ENCODE assay signal across 9 mouse cellular contexts in the genomic region with DNA sequence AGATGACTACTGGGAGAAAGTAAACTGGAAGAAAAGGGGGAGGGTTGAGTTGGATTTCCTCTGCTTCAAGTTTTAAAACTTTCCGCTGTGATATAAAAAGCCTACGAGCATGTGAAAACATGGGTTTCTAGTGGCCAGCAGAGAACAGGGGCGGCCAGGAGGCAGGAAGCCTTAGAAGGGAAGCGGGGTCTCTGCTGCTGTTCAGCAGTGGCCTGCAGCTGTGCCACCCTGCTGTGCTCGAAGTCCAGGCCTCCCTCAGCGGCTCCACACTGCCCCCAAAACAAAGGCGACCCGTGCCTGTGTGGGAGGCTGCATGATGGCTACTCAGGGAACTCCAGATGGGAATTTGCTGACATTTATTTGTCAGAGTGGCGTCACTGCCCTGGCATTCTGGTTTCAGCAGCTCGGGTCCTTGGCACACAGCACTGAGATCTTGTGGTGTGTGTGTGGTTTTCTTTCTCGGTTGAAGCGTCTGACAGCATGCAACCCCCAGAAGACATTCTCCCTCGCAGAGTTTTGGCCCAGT. TPM values are rescaled to one million over a fixed set of nuclear protein-coding genes. Genes with fewer than 3 reads are reported as not detected.
DNase-seq lines count a peak whose midpoint lies in the region; ATAC-seq lines count a peak whose summit lies in the region.
"Had no signal": no experiment of that assay in that cellular context is flagged by ENCODE, and none has a peak within 500 bp of the region (broad histone marks: within the 10 kb centered on the region; RNA-seq: fewer than 3 reads in every experiment).

No protein-coding gene starts in this region.

- 0 out of 2 replicates have a peak, but pooled peaks have one; percentile 25 for ATAC-seq in heart, embryonic 12.5 days (ENCODE audit: insufficient number of reproducible peaks, low FRiP score)

- no peaks in the 10 kb centered on the region for H3K27me3 ChIP-seq in heart, embryonic 12.5 days (replicated peaks)
- H3K27me3 ChIP-seq: stomach, embryonic 15.5 days had no signal

- 25% methylated on average over 13 of the region's 13 CpGs for WGBS in heart, embryonic 12.5 days

- H3K4me1 ChIP-seq in heart, embryonic 12.5 days (replicated peaks) = peaks cover 40% of the 10 kb centered on the region

- H3K36me3 ChIP-seq in heart, embryonic 12.5 days = no peaks in the 10 kb centered on the region
- H3K36me3 ChIP-seq: stomach, embryonic 15.5 days had no signal

- no peak overlapping the region for H3K4me3 ChIP-seq in heart, embryonic 12.5 days
- H3K4me3 ChIP-seq: stomach, embryonic 15.5 days had no signal

- 0 out of 2 replicates have a peak overlapping the region, but pooled peaks have one; percentile 11 for H3K4me2 ChIP-seq in heart, embryonic 12.5 days
- H3K4me2 ChIP-seq: stomach, embryonic 15.5 days had no signal

- peak overlapping the region; percentile 2 for H3K27ac ChIP-seq in heart, embryonic 12.5 days (ENCODE audit: poor library complexity, severe bottlenecking)
- H3K27ac ChIP-seq: stomach, embryonic 15.5 days had no signal

- peak; percentile 48 for DNase-seq in layer of hippocampus, adult 9-11 months
- DNase-seq in layer of hippocampus, adult 9-10 months (ENCODE audit: low spot score) = no peak
- DNase-seq in embryo, embryonic 11 days = peak; percentile 52
- DNase-seq in kidney, postnatal 10 days = peak; percentile 68
- DNase-seq in mesoderm, embryonic 11.5 days (ENCODE audit: low read depth, low spot score) = peak; percentile 57
- no peak for DNase-seq in urinary bladder, adult 18-20 months (ENCODE audit: low spot score in 2 of 2)
- DNase-seq in B cell, adult 2 months = no peak

- 0 out of 2 replicates have a peak overlapping the region, but pooled peaks have one; percentile 3 for H3K9ac ChIP-seq in heart, embryonic 12.5 days
- H3K9ac ChIP-seq: stomach, embryonic 15.5 days had no signal

- no peaks in the 10 kb centered on the region for H3K9me3 ChIP-seq in heart, embryonic 12.5 days (replicated peaks)
- H3K9me3 ChIP-seq: stomach, embryonic 15.5 days had no signal

RNA-seq across cellular contexts. Expression of a gene that starts 8.4 kb away (rescaled TPM):
- polyA plus RNA-seq in heart, embryonic 12.5 days (2016; fragmentation: Nextera tagmentation; extraction: Ambion mirVana) = 23.2 and 26.2 TPM in 2 replicates

RNA-seq across cellular contexts. Expression of a gene that starts 8.6 kb away (rescaled TPM):
- 0.08 TPM in 1 of 2 replicates, not detected in the other for polyA plus RNA-seq in heart, embryonic 12.5 days (2016; fragmentation: Nextera tagmentation; extraction: Ambion mirVana)

Comparison
In these comparisons a context has a peak if more than half of its experiments do, and no peak if none do; other contexts are left out.
1. DNase-seq: peak in layer of hippocampus, adult 9-11 months (single experiment), embryo, embryonic 11 days (single experiment), kidney, postnatal 10 days (single experiment) and mesoderm, embryonic 11.5 days (single experiment); none in layer of hippocampus, adult 9-10 months (single experiment), urinary bladder, adult 18-20 months (0 of 2) and B cell, adult 2 months (0 of 2).